Mouse (Mus musculus): ENCODE measurements around the gene Olfr868. TPM values are rescaled to one million over a fixed set of nuclear protein-coding genes. Genes with fewer than 3 reads are reported as not detected.

The Olfr868 gene
- polyA plus RNA-seq, 1 experiment: not detected

DNA sequence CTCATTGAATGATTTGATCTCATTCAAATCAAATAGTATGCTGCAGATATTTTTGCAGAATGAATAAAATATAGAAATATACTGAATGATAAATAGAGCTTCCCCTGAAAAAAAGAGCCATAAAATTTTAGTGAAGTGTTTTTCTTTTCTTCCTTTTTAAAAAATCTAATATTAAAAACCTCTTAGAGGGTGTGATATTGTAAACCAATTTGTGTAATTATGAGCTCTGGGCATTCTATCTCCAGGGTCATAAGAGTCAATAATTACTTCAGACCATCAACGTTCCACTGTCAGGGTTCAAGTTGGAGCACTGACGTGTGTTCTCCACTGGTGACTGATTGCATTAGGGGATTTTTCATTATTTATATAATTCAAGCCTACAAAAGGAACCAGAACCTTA, 30.3 kb downstream of the Olfr868 start, which contains the start of gene Olfr869:
Olfr869 (plus strand) TSS at position 301 of the 400 bp plus-strand sequence.
- H3K27me3 ChIP-seq (ENCODE audit: control insufficient read depth, insufficient read depth, insufficient read length): no peaks in the 10 kb centered on the region
- no peak within 1 kb of the TSS for H3K4me3 ChIP-seq (ENCODE audit: insufficient read depth, poor library complexity, severe bottlenecking)
- no peak for TF ChIP-seq USF1 (IDR thresholded peaks at IDR 0.05; ENCODE audit: low read depth)
- no peak for TF ChIP-seq MAX (IDR thresholded peaks at IDR 0.05)
- no peak for TF ChIP-seq FOSL1 (IDR thresholded peaks at IDR 0.05; ENCODE audit: insufficient read depth, low read length, poor library complexity, severe bottlenecking)
- TF ChIP-seq MYOD1 (IDR thresholded peaks at IDR 0.05; ENCODE audit: control insufficient read depth, insufficient read length, low read depth): no peak
- TF ChIP-seq MYOG (IDR thresholded peaks at IDR 0.05; ENCODE audit: control insufficient read depth, extremely low read depth, insufficient read length): no peak
- no peak for TF ChIP-seq CTCF (IDR thresholded peaks at IDR 0.05; ENCODE audit: control insufficient read depth, insufficient read depth, insufficient read length)
- no peak for TF ChIP-seq CEBPB (IDR thresholded peaks at IDR 0.05; ENCODE audit: low read depth)
- H3K36me3 ChIP-seq (ENCODE audit: control insufficient read depth, insufficient read depth): no peaks in the 10 kb centered on the region
- H3ac ChIP-seq (ENCODE audit: control insufficient read depth, insufficient read length, low read depth): no peak within 1 kb of the TSS
- no peaks in the 10 kb centered on the region for H3K79me2 ChIP-seq (ENCODE audit: control insufficient read depth, insufficient read depth)
- H3K79me3 ChIP-seq (ENCODE audit: low read depth): no peaks in the 10 kb centered on the region

- no peaks in the 10 kb centered on the region for H3K27me3 ChIP-seq (ENCODE audit: control insufficient read depth, insufficient read depth, insufficient read length)
- H3K4me3 ChIP-seq (ENCODE audit: insufficient read depth, poor library complexity, severe bottlenecking): no peak overlapping the region
- no peaks in the 10 kb centered on the region for H3K36me3 ChIP-seq (ENCODE audit: control insufficient read depth, insufficient read depth)
- TF ChIP-seq MYOD1 (IDR thresholded peaks at IDR 0.05; ENCODE audit: control insufficient read depth, insufficient read length, low read depth) (no peak), CTCF (IDR thresholded peaks at IDR 0.05; ENCODE audit: control insufficient read depth, insufficient read depth, insufficient read length) (no peak), FOSL1 (IDR thresholded peaks at IDR 0.05; ENCODE audit: insufficient read depth, low read length, poor library complexity, severe bottlenecking) (no peak), MAX (IDR thresholded peaks at IDR 0.05) (no peak), USF1 (IDR thresholded peaks at IDR 0.05; ENCODE audit: low read depth) (no peak), CEBPB (IDR thresholded peaks at IDR 0.05; ENCODE audit: low read depth) (no peak), MYOG (IDR thresholded peaks at IDR 0.05; ENCODE audit: control insufficient read depth, extremely low read depth, insufficient read length) (no peak)
- no peak overlapping the region for H3ac ChIP-seq (ENCODE audit: control insufficient read depth, insufficient read length, low read depth)
- H3K79me3 ChIP-seq (ENCODE audit: low read depth): no peaks in the 10 kb centered on the region
- H3K79me2 ChIP-seq (ENCODE audit: control insufficient read depth, insufficient read depth): no peaks in the 10 kb centered on the region
These were observed 51.3 kb downstream of the Olfr868 start for GRCm38 (mm10) chr9:20149706-20150105.

Other genes with a start within 250 kb of the Olfr868 start
- gene Olfr860, start 248.9 kb upstream of the Olfr868 start, polyA plus RNA-seq (2012; fragmentation: generic; extraction: Trizol): not detected
- gene Olfr862, start 210.6 kb upstream of the Olfr868 start, polyA plus RNA-seq (2012; fragmentation: generic; extraction: Trizol): not detected
- gene Olfr77, start 181.8 kb upstream of the Olfr868 start, polyA plus RNA-seq (2012; fragmentation: generic; extraction: Trizol): 0.18 TPM
- not detected for gene Olfr866, start 70.6 kb upstream of the Olfr868 start, polyA plus RNA-seq (2012; fragmentation: generic; extraction: Trizol)
- not detected for gene Olfr867, start 41.1 kb upstream of the Olfr868 start, polyA plus RNA-seq (2012; fragmentation: generic; extraction: Trizol)
- not detected for gene Olfr869, start 30.4 kb downstream of the Olfr868 start, polyA plus RNA-seq (2012; fragmentation: generic; extraction: Trizol)
- gene Olfr870, start 75.4 kb downstream of the Olfr868 start, polyA plus RNA-seq (2012; fragmentation: generic; extraction: Trizol): not detected
- gene Olfr871, start 113.6 kb downstream of the Olfr868 start, polyA plus RNA-seq (2012; fragmentation: generic; extraction: Trizol): not detected
- not detected for gene Olfr872, start 138.5 kb downstream of the Olfr868 start, polyA plus RNA-seq (2012; fragmentation: generic; extraction: Trizol)
- not detected for gene Olfr39, start 183.7 kb downstream of the Olfr868 start, polyA plus RNA-seq (2012; fragmentation: generic; extraction: Trizol)
- gene Olfr873, start 199.9 kb downstream of the Olfr868 start, polyA plus RNA-seq (2012; fragmentation: generic; extraction: Trizol): not detected
- gene Olfr18, start 237.5 kb downstream of the Olfr868 start, polyA plus RNA-seq (2012; fragmentation: generic; extraction: Trizol): not detected